Mouse (Mus musculus) layer of hippocampus, postnatal 25 days (tissue): ENCODE measurements around the gene Pa2g4. TPM values are rescaled to one million over a fixed set of nuclear protein-coding genes. Genes with fewer than 3 reads are reported as not detected.
A peak's percentile ranks its signal among the peaks of the same experiment; 100 is the strongest.
"Not testable (repeated sequence)": the region's sequence is repeated elsewhere in the genome, so short reads cannot be mapped to it uniquely, and the experiment has no call there.

ENCODE experiments used
- DNase-seq, 2 experiments: peaks; one replicate each; pipeline ENCODE4 v3.0.0; 2022; ENCODE audit warnings: mixed read lengths in 2 of 2, low spot score in 1 of 2; ENCODE audit errors: extremely low spot score in 1 of 2
- total RNA-seq, 2 experiments: library from RNA; stranded (reverse); gene quantifications; 2 replicates each; pipeline ENCODE4 v1.2.3; 2021

The Pa2g4 gene
- total RNA-seq, 2 experiments from 2014 or later: 62.9 to 65.3 TPM

GRCm38 (mm10) chr10:128579731-128580130, 13.9 kb upstream of the Pa2g4 start:
- DNase-seq: no peak

GRCm38 (mm10) chr10:128579298-128579697, 13.5 kb upstream of the Pa2g4 start:
- no peak for DNase-seq

- no peak for DNase-seq
Measured at GRCm38 (mm10) chr10:128578330-128578729, 12.5 kb upstream of the Pa2g4 start.

GRCm38 (mm10) chr10:128575063-128575462, 9.3 kb upstream of the Pa2g4 start:
- no peak for DNase-seq

- DNase-seq: peak in 1 of 2 experiments; percentile 23
Measured at GRCm38 (mm10) chr10:128565206-128565787, 490 bp downstream of the Pa2g4 start.

GRCm38 (mm10) chr10:128563544-128563943, 2.2 kb downstream of the Pa2g4 start:
- DNase-seq: no peak

GRCm38 (mm10) chr10:128556963-128557362, 8.8 kb downstream of the Pa2g4 start:
- no peak for DNase-seq

GRCm38 (mm10) chr10:128556286-128556685, 9.5 kb downstream of the Pa2g4 start:
- no peak for DNase-seq

- not testable (repeated sequence) for DNase-seq
Measured at GRCm38 (mm10) chr10:128555567-128555966, 10.2 kb downstream of the Pa2g4 start.

- not testable (repeated sequence) for DNase-seq
Measured at GRCm38 (mm10) chr10:128550144-128550823, 15.5 kb downstream of the Pa2g4 start.

GRCm38 (mm10) chr10:128549682-128550057, 16.1 kb downstream of the Pa2g4 start:
- DNase-seq: not testable (repeated sequence)

- DNase-seq: peak; percentile 78 to 79
Measured at GRCm38 (mm10) chr10:128548947-128549681, 16.7 kb downstream of the Pa2g4 start, which contains the start of gene Rpl41. Gene Rpl41 (minus strand): TSS chr10:128549305.

- not testable (repeated sequence) for DNase-seq
Measured at GRCm38 (mm10) chr10:128548051-128548791, 17.6 kb downstream of the Pa2g4 start.

GRCm38 (mm10) chr10:128547361-128548032, 18.3 kb downstream of the Pa2g4 start, which contains the start of gene Zc3h10:
Gene Zc3h10 (minus strand): TSS chr10:128547774.
- DNase-seq: peak; percentile 80 to 87

- no peak for DNase-seq
Measured at GRCm38 (mm10) chr10:128546787-128547186, 19.0 kb downstream of the Pa2g4 start.

GRCm38 (mm10) chr10:128546361-128546760, 19.4 kb downstream of the Pa2g4 start:
- no peak for DNase-seq

GRCm38 (mm10) chr10:128545570-128545898, 20.3 kb downstream of the Pa2g4 start:
- DNase-seq: no peak

- no peak for DNase-seq
Measured at GRCm38 (mm10) chr10:128544674-128545569, 20.9 kb downstream of the Pa2g4 start.

- no peak for DNase-seq
Measured at GRCm38 (mm10) chr10:128544151-128544657, 21.6 kb downstream of the Pa2g4 start.
